Mouse (Mus musculus): ENCODE data around the gene Zfp960. TPM values are rescaled to one million over a fixed set of nuclear protein-coding genes. Genes with fewer than 3 reads are reported as not detected.
"Not testable (repeated sequence)": the region's sequence is repeated elsewhere in the genome, so short reads cannot be mapped to it uniquely, and the experiment has no call there.

Zfp960 gene
- 1.1 and 1.3 TPM in 2 replicates for polyA plus RNA-seq (2015; fragmentation: Nextera tagmentation; extraction: Ambion mirVana)

- not testable (repeated sequence) for DNase-seq (ENCODE audit: low spot score)
These were observed at the start of gene Zfp960 for GRCm38 (mm10) chr17:17063628-17064494. TSS of gene Zfp960 (plus strand) at chr17:17064113.

- DNase-seq (ENCODE audit: low spot score) = not testable (repeated sequence)
These were observed 45.8 kb upstream of the Zfp960 start for GRCm38 (mm10) chr17:17018071-17018470.

- DNase-seq (ENCODE audit: low spot score) = not testable (repeated sequence)
These were observed 4.3 kb upstream of the Zfp960 start for GRCm38 (mm10) chr17:17059566-17059965.

- DNase-seq (ENCODE audit: low spot score) = not testable (repeated sequence)
These were observed 57.1 kb downstream of the Zfp960 start, which contains the start of gene Zfp97 for GRCm38 (mm10) chr17:17120830-17121502. TSS of gene Zfp97 (plus strand) at chr17:17121415.

Other genes starting within 250 kb of the Zfp960 start
- gene Zfp97, start 57.3 kb downstream of the Zfp960 start, polyA plus RNA-seq (2015; fragmentation: Nextera tagmentation; extraction: Ambion mirVana) = 5.7 and 6.8 TPM in 2 replicates